Mouse (Mus musculus) lung, embryonic 14.5 days (tissue): ENCODE results near the gene Wdfy1. TPM values are rescaled to one million over a fixed set of nuclear protein-coding genes. Genes with fewer than 3 reads are reported as not detected.

Experiments used
- ATAC-seq: fragments of 200-750 bp; cut with Nextera tagmentation; 2 replicates; pipeline ENCODE4 v1.8.0; 2017; ENCODE audit warnings: mild to moderate bottlenecking, moderate TSS enrichment, moderate library complexity; ENCODE audit not compliant: insufficient read depth
- DNase-seq: peaks from one replicate; pipeline ENCODE4 v3.0.0-alpha.2; 2015
- H3K27ac ChIP-seq: fragments of 300-500 bp; sonication (generic); 2 replicates; pipeline ENCODE4 v1.5.1; 2014; ENCODE audit warnings: low read depth, mild to moderate bottlenecking, moderate library complexity
- H3K27me3 ChIP-seq: fragments of 300-500 bp; sonication (generic); 2 replicates; pipeline ENCODE4 v1.6.1; 2014; ENCODE audit warnings: low read length, control low read depth; ENCODE audit not compliant: insufficient read depth
- H3K36me3 ChIP-seq: fragments of 300-500 bp; sonication (generic); 2 replicates; pipeline ENCODE4 v1.6.1; 2014; ENCODE audit warnings: control low read depth; ENCODE audit not compliant: insufficient read depth
- H3K4me1 ChIP-seq: fragments of 300-500 bp; sonication (generic); 2 replicates; pipeline ENCODE4 v1.6.1; 2014; ENCODE audit warnings: antibody characterized with exemption, control low read depth; ENCODE audit not compliant: insufficient read depth
- H3K4me2 ChIP-seq: fragments of 300-500 bp; sonication (generic); 2 replicates; pipeline ENCODE4 v1.6.1; 2014; ENCODE audit warnings: mild to moderate bottlenecking
- H3K4me3 ChIP-seq: fragments of 300-500 bp; sonication (generic); 2 replicates; pipeline ENCODE4 v1.5.1; 2014; ENCODE audit warnings: low read depth, low read length
- H3K9ac ChIP-seq: fragments of 300-500 bp; sonication (generic); 2 replicates; pipeline ENCODE4 v1.6.1; 2014
- H3K9me3 ChIP-seq: fragments of 300-500 bp; sonication (generic); 2 replicates; pipeline ENCODE4 v1.6.1; 2016; ENCODE audit warnings: low read depth, low read length, control low read depth
- CTCF ChIP-seq: IDR thresholded peaks from 2 replicates; pipeline ENCODE4 v1.5.1; 2016; ENCODE audit warnings: antibody characterized with exemption, low read depth
- WGBS: fragments of 180-500 bp; shearing (Covaris S2); extraction: QIAGEN DNeasy Blood & Tissue Kit; methylation state at CpG from one replicate; pipeline ENCODE4 v1.1.7; 2014; 5-methylcytosine and 5-hydroxymethylcytosine counted together
- polyA plus RNA-seq: library from polyadenylated mRNA; unstranded; fragments of >200 nt; fragmentation: Nextera tagmentation; extraction: Ambion mirVana; gene quantifications from 2 replicates; pipeline ENCODE4 v1.2.1, GENCODE M21; 2014

Wdfy1 gene
- polyA plus RNA-seq, 1 experiment from 2014 or later: 39.9 TPM

- DNase-seq: no peak
- Histone ChIP-seq H3K27ac (no peak overlapping the region), H3K9ac (no peak overlapping the region), H3K27me3 (no peaks in the 10 kb centered on the region), H3K9me3 (no peaks in the 10 kb centered on the region), H3K4me3 (no peak overlapping the region), H3K36me3 (peaks cover 7% of the 10 kb centered on the region; the same call in 1 of the 2 replicates), H3K4me2 (no peak overlapping the region), H3K4me1 (no peaks in the 10 kb centered on the region)
- WGBS: 81% methylated on average over 5 of the region's 5 CpGs
- no peak for ATAC-seq
- no peak for TF ChIP-seq CTCF
Measured at GRCm38 (mm10) chr1:79713081-79713480, 62.9 kb downstream of the Wdfy1 start.

DNA sequence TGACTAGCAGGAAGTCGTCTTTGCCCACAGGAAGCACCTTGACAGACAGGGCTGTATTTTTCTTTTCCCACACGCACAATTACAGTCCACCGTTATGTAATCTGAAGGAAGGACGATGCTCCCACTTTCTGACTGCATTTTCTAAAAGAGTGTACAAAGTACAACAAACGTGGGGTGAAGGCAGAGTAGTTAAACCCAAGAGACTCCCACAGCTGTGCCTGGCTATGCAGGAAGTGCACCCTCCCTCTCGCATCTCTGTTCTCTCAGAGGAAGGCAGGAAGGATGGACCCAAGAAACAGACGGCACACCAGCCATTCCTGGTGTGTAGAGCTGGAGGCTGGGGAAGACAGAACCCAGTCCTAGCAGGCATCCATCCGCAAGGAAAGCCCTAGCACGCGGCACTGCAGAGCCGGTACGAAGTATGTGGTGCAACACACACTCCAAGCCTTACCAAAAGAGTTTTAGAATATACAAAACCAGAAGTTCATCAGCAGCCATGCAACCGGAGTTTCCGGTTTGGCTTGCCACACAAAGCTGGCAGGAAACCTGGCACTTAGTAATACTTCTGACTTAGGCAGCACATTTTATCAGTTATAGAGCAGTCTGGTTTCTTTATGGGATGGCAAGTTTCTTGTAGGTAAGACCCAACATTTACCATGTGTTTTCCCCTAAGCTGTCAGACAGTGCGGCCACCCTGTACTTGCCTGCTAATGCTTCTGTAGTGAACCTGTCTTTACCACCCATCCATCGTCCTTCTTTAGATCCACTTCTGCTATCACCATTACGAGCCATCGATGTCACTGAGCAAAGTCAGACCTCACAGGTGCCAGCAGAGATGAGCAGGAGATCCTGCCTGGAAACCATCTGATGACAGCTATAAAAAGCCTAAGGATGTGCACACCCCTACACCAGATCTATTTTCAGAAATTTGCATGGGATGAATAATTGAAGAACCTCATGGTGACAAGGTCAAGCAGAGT is 64.5 kb downstream of the Wdfy1 start:
- Histone ChIP-seq H3K9ac (no peak overlapping the region), H3K4me1 (no peaks in the 10 kb centered on the region), H3K9me3 (no peaks in the 10 kb centered on the region), H3K27me3 (no peaks in the 10 kb centered on the region), H3K4me2 (no peak overlapping the region), H3K36me3 (peaks cover 7% of the 10 kb centered on the region; the same call in 1 of the 2 replicates), H3K4me3 (no peak overlapping the region), H3K27ac (no peak overlapping the region; the same call in 1 of the 2 replicates)
- ATAC-seq: no peak
- no peak for TF ChIP-seq CTCF
- 75% methylated on average over 18 of the region's 18 CpGs for WGBS
- peak; percentile 32 for DNase-seq

- no peak for ATAC-seq
- DNase-seq: no peak
- TF ChIP-seq CTCF: no peak
- Histone ChIP-seq H3K4me2 (no peak overlapping the region), H3K36me3 (peaks cover 7% of the 10 kb centered on the region; the same call in 1 of the 2 replicates), H3K27ac (no peak overlapping the region; the same call in 1 of the 2 replicates), H3K4me1 (no peaks in the 10 kb centered on the region), H3K9ac (no peak overlapping the region), H3K27me3 (no peaks in the 10 kb centered on the region), H3K4me3 (no peak overlapping the region), H3K9me3 (no peaks in the 10 kb centered on the region)
- WGBS: 58% methylated on average over 4 of the region's 4 CpGs
Measured at GRCm38 (mm10) chr1:79710678-79711077, 65.3 kb downstream of the Wdfy1 start.

DNA sequence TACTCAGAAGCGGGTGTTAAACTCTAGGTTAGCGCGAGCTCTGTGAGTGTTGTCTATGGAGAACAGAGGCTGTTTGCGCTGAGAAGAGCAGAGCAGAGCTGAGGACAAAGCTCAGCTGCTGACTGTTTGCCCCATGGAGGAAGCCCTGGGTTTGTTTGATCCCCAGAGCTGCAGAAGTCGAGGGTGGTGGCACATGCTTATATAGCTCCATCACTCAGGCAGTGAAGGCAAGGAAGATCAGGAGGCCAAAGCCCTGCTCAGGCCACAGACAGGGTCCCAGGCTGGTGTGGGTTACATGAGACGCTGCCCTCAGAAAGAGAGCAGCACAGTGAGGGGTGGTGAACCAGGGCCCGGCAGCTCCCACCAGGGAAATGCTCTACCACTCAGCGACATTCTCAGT is 65.7 kb downstream of the Wdfy1 start:
- Histone ChIP-seq H3K27ac (no peak overlapping the region), H3K4me2 (no peak overlapping the region), H3K27me3 (no peaks in the 10 kb centered on the region), H3K4me1 (no peaks in the 10 kb centered on the region), H3K4me3 (no peak overlapping the region), H3K9ac (no peak overlapping the region), H3K36me3 (peaks cover 9% of the 10 kb centered on the region), H3K9me3 (no peaks in the 10 kb centered on the region)
- DNase-seq (no peak), ATAC-seq (no peak)
- TF ChIP-seq CTCF: no peak
- WGBS: 70% methylated on average over 8 of the region's 8 CpGs

DNA sequence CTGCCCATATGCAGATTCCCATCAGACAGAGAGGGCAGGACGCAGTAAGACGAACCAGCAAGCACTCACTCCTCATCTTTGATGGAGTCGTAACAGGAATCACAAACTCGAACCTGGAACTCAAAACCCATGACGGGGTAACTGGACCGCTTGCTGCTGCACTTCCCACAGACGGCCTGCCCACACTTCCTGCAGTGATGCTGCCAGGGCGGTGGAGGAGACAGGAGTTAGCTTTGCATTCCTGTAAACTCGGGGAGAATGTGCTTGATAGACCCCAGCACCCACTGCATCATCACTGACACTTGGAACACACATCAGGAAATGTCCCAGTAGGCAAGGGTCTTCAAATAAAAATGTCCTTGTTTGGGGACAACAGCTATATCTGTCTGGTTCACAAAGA is 68.6 kb downstream of the Wdfy1 start:
- no peak for ATAC-seq
- Histone ChIP-seq H3K9me3 (no peaks in the 10 kb centered on the region), H3K36me3 (peaks cover 4% of the 10 kb centered on the region), H3K4me1 (no peaks in the 10 kb centered on the region), H3K27ac (no peak overlapping the region), H3K4me3 (no peak overlapping the region), H3K4me2 (no peak overlapping the region), H3K27me3 (no peaks in the 10 kb centered on the region), H3K9ac (no peak overlapping the region)
- TF ChIP-seq CTCF: no peak
- WGBS: 76% methylated on average over 9 of the region's 9 CpGs
- no peak for DNase-seq

GRCm38 (mm10) chr1:79706707-79707106 is 69.2 kb downstream of the Wdfy1 start:
- ATAC-seq: no peak
- Histone ChIP-seq H3K4me1 (no peaks in the 10 kb centered on the region), H3K36me3 (peaks cover 4% of the 10 kb centered on the region), H3K9me3 (no peaks in the 10 kb centered on the region), H3K27me3 (no peaks in the 10 kb centered on the region), H3K27ac (no peak overlapping the region), H3K9ac (no peak overlapping the region), H3K4me3 (no peak overlapping the region), H3K4me2 (no peak overlapping the region)
- WGBS: 67% methylated on average over 3 of the region's 3 CpGs
- DNase-seq: no peak
- no peak for TF ChIP-seq CTCF

GRCm38 (mm10) chr1:79704672-79705071 is 71.3 kb downstream of the Wdfy1 start:
- WGBS: 86% methylated on average over 2 of the region's 2 CpGs
- Histone ChIP-seq H3K4me2 (no peak overlapping the region), H3K4me3 (no peak overlapping the region), H3K36me3 (peaks cover 4% of the 10 kb centered on the region), H3K4me1 (no peaks in the 10 kb centered on the region), H3K9me3 (no peaks in the 10 kb centered on the region), H3K27ac (no peak overlapping the region), H3K9ac (no peak overlapping the region), H3K27me3 (no peaks in the 10 kb centered on the region)
- DNase-seq (no peak), ATAC-seq (no peak)
- TF ChIP-seq CTCF: no peak
